Mouse (Mus musculus) T-helper 17 cell (primary cell): Measurements from ENCODE around the gene Fbxo17.

Source experiments
- in situ Hi-C, 2 experiments: fragments of 300-600 bp; cut with MboI, MseI; formaldehyde crosslinking; loops; 1 replicate in 1 of 2; 2 replicates in 1 of 2; pipeline ENCODE4 v1.15.1; 2025; ENCODE audit warnings: high pct_unique_total_duplicates in 2 of 2

Fbxo17 gene

GRCm38 (mm10) chr7:28766910-28767309, 50.3 kb downstream of the Fbxo17 start:
- in situ Hi-C loops = no loop called here

GRCm38 (mm10) chr7:28767462-28767965, 50.9 kb downstream of the Fbxo17 start, which contains the start of gene Nfkbib:
TSS of gene Nfkbib (minus strand) at chr7:28767512.
- in situ Hi-C loops = no loop called here

- in situ Hi-C loops = no loop called here
These were observed 52.9 kb downstream of the Fbxo17 start for GRCm38 (mm10) chr7:28769414-28769958.

- in situ Hi-C loops = no loop called here
These were observed 53.7 kb downstream of the Fbxo17 start for GRCm38 (mm10) chr7:28770309-28770708.

- in situ Hi-C loops = no loop called here
These were observed 55.3 kb downstream of the Fbxo17 start for GRCm38 (mm10) chr7:28771867-28772266.

GRCm38 (mm10) chr7:28773163-28773562, 56.6 kb downstream of the Fbxo17 start:
- in situ Hi-C loops = no loop called here

GRCm38 (mm10) chr7:28774164-28774563, 57.6 kb downstream of the Fbxo17 start:
- in situ Hi-C loops = no loop called here

GRCm38 (mm10) chr7:28775129-28775528, 58.5 kb downstream of the Fbxo17 start:
- in situ Hi-C loops = no loop called here

- in situ Hi-C loops = no loop called here
These were observed 62.2 kb downstream of the Fbxo17 start for GRCm38 (mm10) chr7:28778825-28779224.

- in situ Hi-C loops = no loop called here
These were observed 63.6 kb downstream of the Fbxo17 start for GRCm38 (mm10) chr7:28780067-28780658.

GRCm38 (mm10) chr7:28780857-28781256, 64.3 kb downstream of the Fbxo17 start:
- in situ Hi-C loops = no loop called here

GRCm38 (mm10) chr7:28781261-28781663, 64.7 kb downstream of the Fbxo17 start:
- in situ Hi-C loops = no loop called here

GRCm38 (mm10) chr7:28785161-28785560, 68.6 kb downstream of the Fbxo17 start:
- in situ Hi-C loops = no loop called here
